Mouse (Mus musculus) spleen, postnatal 10 days (tissue): Measurements from ENCODE around the gene Mcpt8.
"Not testable (repeated sequence)": the region's sequence is repeated elsewhere in the genome, so short reads cannot be mapped to it uniquely, and the experiment has no call there.

Experiments
- DNase-seq, 2 experiments: peaks; one replicate each; pipeline ENCODE4 v3.0.0; 2021 to 2022; ENCODE audit warnings: low spot score in 2 of 2

Gene Mcpt8

GRCm38 (mm10) chr14:56085167-56085566 is at the start of gene Mcpt8:
Gene Mcpt8 (minus strand): TSS chr14:56085273.
- DNase-seq: no peak

DNA sequence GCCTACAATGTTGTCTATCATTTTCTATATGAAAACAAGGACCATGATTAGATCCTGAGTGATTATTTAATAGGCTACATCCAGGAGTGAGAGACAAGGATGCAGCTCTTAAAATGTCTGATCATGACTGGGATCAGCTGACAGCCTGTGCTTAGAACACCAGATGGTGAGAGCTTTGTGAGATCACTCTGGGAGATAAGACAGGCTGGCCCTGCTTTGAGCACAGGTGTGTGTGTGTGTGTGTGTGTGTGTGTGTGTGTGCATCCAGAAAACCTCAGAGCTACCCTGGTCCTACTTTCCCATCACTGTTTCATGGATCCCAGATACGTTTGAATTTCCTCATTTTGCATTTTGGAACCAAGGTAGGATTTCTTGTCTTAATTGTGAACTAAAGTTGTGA is 48.6 kb upstream of the Mcpt8 start:
- DNase-seq: not testable (repeated sequence)

DNA sequence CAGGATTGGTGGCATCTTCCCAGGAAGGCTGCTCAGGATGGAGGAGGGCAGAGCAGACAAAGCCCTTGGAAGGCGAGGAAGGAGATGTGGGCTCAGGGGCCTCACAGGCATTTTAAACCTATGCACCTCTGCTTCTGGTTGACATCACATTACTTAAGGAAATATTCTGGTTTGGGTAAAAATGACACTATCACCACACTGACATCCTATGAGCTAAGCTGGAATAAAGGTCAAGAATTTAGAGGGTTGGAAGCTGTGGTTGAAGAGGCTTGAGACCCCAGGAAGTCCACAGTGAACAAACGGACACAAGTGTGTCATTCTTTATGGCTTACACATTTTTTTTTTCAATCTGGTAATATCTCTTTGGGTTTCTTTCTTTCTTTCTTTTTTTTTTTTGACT is 47.4 kb upstream of the Mcpt8 start, which contains the start of gene Gzmd:
Gene Gzmd, minus strand, starts transcription at position 101 of the 400 bp plus-strand sequence.
- DNase-seq: not testable (repeated sequence)

DNA sequence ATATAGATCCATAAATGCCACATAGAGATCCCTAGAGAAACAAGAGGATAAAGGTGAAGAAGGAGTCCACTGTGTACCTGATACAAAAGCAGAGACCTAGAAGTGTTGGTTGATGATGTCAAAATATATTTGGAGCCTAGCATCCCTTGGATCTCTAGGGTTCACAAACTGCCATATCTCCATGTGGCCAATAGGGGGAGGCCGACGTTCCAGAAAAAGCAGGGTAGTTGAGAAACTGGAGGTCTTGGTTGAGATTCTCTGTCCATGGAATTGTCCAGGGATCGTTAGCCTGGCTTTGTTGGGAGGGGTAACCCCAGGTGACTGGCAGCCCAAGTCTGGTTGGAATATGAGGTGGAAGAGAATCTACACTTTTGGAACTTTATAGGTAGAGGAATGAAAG is 43.3 kb upstream of the Mcpt8 start:
- no peak for DNase-seq

- no peak for DNase-seq
Measured at GRCm38 (mm10) chr14:56123516-56123915, 38.4 kb upstream of the Mcpt8 start.

DNA sequence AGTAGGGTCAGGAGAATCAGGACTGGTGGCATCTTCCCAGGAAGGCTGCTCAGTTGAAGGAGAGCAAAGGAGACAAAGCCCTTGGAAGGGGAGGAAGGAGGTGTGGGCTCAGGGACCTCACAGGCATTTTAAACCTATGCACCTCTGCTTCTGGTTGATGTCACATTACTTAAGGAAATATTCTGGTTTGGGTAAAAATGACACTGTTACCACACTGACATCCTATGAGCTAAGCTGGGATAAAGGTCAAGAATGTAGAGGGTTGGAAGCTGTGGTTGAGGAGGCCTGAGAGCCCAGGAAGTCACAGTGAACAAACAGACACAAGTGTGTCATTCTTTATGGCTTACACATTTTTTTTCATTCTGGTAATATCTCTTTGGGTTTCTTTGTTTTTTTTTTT is 35.5 kb upstream of the Mcpt8 start, which contains the start of gene Gzme:
Gene Gzme, minus strand, starts transcription at position 101 of the 400 bp plus-strand sequence.
- no peak for DNase-seq

DNA sequence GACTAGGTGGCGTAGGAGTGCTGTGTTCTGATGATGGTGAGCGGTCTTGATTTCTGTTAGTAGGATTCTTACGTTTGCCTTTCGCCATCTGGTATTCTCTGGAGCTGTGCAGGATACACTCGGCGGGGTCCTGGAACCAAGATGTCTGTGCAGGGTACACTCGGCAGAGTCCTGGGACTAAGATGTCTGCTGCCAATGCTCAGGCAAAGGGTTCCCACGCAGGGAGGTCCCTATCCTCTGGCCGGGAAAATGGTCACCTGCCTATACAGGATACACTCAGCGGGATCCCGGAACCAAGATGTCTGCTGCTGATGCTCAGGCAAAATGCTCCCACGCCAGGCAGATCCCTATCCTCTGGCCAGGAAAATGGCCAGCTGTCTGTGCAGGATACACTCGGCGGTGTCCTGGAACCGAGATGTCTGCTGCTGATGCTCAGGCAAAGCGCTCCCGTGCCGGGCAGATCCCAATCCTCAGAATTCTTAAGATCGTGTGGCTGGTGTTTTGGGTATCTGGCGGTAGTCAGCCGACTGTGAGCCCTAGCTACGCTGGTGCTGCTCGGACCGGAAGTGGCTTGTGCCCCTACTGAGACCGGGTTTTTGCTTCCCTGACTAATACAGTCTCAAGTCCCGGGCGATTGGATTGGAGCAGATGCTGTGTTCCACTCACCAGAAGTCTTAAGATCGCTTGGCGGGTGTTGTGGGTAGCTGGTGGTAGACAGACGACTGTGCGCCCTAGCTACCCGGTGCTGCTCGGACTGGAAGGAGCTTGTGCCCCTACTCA is 30.6 kb upstream of the Mcpt8 start:
- DNase-seq: not testable (repeated sequence)

GRCm38 (mm10) chr14:56105447-56106180 is 20.5 kb upstream of the Mcpt8 start:
- no peak for DNase-seq

DNA sequence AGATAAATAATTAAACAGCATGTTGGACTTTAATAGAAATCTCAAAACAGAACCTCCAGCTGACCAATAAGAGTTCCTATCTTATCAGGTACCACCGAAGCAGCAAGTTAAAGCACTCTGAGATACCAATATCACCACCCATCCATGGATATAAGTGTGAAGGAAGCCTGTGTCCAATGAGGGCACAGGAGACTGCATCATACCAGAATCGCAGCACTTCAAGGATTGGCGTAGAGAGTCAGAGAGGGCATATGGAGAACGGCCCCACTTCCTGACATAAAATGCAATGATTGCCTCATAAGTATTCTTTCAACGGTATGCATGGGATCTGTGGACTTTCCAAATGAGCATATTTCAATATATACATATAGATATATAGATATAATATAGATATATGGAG is 19.9 kb upstream of the Mcpt8 start:
- DNase-seq: no peak

GRCm38 (mm10) chr14:56103452-56103851 is 18.4 kb upstream of the Mcpt8 start:
- DNase-seq: no peak

GRCm38 (mm10) chr14:56102386-56102785 is 17.3 kb upstream of the Mcpt8 start, which contains the start of gene Ctsg:
Gene Ctsg (minus strand): TSS chr14:56102574.
- no peak for DNase-seq

GRCm38 (mm10) chr14:56098940-56099339 is 13.9 kb upstream of the Mcpt8 start:
- DNase-seq: peak in 1 of 2 experiments; percentile 19

GRCm38 (mm10) chr14:56097597-56097996 is 12.5 kb upstream of the Mcpt8 start:
- no peak for DNase-seq

- DNase-seq: no peak
Measured at GRCm38 (mm10) chr14:56093353-56093752, 8.3 kb upstream of the Mcpt8 start.

- no peak for DNase-seq
Measured at GRCm38 (mm10) chr14:56086711-56087110, 1.6 kb upstream of the Mcpt8 start.

DNA sequence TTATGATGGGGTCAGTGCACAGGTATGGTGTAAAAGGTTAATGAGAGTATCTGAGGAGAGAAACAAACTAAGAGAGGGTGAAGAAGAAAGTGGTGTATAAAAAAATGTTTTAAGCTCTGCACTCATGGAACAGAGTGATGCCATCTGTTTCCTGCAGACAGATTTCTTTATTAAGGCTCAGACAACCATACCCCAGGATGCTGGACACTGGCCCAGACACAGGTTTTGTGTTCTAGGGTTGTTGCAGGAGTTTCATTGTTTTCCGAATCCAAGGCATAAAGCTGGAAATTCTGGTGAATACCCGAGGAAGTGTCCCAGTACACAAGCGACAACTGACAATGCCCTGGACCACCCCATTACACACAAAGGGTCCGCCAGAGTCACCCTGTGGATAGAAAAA is 3.1 kb downstream of the Mcpt8 start:
- no peak for DNase-seq

DNA sequence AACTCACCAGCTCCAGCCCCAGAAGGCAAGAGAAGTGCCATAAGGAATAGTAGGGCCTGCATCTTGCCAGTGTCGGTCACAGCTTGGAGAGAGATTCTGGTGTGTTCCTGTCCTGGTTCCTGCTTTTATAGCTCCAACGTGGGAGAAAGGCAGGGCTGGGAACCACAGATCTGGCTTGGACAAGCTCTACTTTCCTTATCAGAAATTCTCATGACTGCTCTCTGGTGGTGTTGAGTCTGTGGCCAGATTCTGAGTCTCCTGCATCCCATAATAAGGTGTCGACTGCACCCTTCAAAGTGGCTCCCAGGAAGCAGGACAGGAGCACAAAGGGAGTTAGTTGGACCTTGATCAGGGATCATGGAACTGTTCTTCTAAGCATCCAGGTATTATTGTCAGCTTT is 22.9 kb downstream of the Mcpt8 start, which contains the start of gene Mcpt4:
Gene Mcpt4, minus strand, starts transcription at position 101 of the 400 bp plus-strand sequence.
- not testable (repeated sequence) for DNase-seq

- DNase-seq: no peak
Measured at GRCm38 (mm10) chr14:56057722-56058121, 27.4 kb downstream of the Mcpt8 start.

DNA sequence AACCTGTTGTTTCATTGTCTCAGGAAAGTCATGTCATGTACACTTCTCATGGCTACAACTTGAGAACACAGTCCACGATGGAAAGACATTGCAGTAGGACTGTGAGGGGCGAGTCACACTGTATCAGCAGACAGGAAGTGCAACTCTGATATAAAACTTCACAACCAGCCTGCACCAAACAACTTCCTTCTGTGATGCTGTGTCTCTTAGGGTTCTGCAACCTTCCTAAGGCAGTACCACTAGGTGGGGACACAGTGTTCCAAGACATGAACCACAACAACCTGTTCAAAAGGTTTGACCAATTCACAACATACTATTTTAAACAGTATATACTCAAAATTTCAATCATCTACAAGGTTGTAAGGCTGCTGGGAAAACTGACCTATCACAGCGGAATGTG is 29.7 kb downstream of the Mcpt8 start:
- no peak for DNase-seq

DNA sequence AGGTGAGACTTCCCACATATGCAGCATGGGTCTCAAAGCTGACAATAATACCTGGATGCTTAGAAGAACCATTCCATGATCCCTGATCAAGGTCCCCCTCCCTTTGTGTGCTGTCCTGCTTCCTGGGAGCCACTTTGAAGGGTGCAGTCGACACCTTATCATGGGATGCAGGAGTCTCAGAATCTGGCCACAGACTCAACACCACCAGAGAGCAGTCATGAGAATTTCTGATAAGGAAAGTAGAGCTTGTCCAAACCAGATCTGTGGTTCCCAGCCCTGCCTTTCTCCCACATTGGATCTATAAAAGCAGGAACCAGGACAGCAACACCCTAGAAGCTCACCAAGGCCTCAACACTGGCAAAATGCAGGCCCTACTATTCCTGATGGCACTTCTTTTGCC is 43.3 kb downstream of the Mcpt8 start, which contains the start of gene Mcpt2:
Gene Mcpt2, plus strand, starts transcription at position 250 of the 400 bp plus-strand sequence.
- not testable (repeated sequence) for DNase-seq

GRCm38 (mm10) chr14:56034433-56034832 is 50.6 kb downstream of the Mcpt8 start:
- no peak for DNase-seq
